Mouse (Mus musculus) gastrocnemius, postnatal 25 days (tissue): ENCODE measurements around the gene Gngt2. TPM values are rescaled to one million over a fixed set of nuclear protein-coding genes. Genes with fewer than 3 reads are reported as not detected.

Source experiments
- DNase-seq: peaks from one replicate; pipeline ENCODE4 v3.0.0; 2022
- long read RNA-seq, 2 experiments: library from polyadenylated mRNA; stranded (forward); transcript quantifications; one replicate each; pipeline ENCODE4 v2.0.0; 2021
- total RNA-seq, 2 experiments: library from RNA; stranded (reverse); gene quantifications; 1 replicate in 1 of 2; 2 replicates in 1 of 2; pipeline ENCODE4 v1.2.3; 2021

The Gngt2 gene
- total RNA-seq, result 1 to 10 TPM; 5.2 to 6.1 TPM
- long read RNA-seq, experiment 1, transcript Gngt2-202 (4 exons, 573 nt), result major isoform, 5 of 13 reads
- long read RNA-seq, experiment 1, partial matches to known transcripts, result 2 of 13 reads
- long read RNA-seq, experiment 1, other reads (novel, unspliced or antisense), result 3 of 13 reads
- long read RNA-seq, experiment 2, partial matches to known transcripts, result 0 of 1 reads
- long read RNA-seq, experiment 2, other reads (novel, unspliced or antisense), result 1 of 1 reads

DNA sequence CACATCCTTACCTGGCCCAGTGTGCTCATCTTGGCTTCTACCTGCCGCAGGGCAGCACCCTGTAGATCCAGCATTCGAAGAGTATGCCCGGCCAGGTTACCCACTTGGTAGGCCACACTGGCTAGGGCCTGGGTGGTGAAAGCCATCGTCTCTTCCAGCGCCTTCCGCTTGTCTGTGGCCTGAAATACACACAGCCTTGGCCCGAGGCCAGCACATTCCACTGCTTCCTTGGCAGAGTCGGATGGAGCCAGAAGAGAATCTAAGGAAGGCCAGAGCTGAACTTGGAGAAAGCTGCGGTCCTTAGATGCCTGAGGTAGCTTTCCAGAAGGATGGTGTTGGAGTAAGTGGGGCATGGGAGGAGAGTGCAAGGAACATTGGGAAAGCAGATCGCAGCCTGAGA lies at the start of gene Gngt2:
Gene Gngt2 (plus strand): TSS at position 158 of the 400 bp plus-strand sequence.
- DNase-seq, result peak; percentile 73

DNA sequence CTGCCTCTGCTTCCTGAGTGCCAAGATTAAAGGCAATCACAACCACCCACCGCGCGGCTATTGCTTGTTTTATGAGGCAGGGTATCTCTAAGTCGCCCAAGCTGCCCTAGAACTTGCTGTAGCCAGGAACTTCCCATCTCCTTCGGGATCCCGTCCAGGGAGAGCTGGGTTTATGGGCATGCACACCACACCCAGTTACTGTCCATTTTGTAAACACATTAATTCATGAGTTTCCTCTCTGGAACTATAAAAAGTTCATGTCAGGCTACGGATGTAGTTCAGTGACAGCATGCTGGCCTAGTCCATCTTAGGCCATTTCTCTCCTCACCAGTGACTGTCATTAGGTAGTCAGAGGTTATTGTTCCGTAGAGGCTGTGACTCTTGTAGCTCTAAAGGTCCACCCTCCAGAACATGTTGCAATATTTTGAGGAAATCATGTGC lies 47.5 kb upstream of the Gngt2 start:
- no peak for DNase-seq

DNA sequence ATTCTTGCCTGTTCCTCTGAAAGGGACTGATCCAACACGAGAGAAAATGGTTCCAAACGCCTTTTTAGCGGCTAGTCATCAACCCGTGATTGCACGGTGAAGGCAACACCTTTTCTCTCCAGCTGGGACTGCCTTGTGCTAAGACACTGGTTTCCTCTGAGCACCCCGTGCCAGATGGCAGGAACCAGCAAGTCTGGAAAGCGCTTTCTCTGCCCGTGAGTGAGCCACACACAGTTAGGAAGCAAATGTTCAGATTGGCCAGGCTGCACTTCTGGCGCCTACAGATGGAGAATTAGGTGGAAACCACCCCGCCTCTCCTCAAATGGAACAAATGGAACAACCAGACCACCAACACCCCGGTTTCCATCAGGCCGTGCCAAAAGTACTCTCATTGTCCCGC lies 45.2 kb upstream of the Gngt2 start:
- DNase-seq, result peak; percentile 59

DNA sequence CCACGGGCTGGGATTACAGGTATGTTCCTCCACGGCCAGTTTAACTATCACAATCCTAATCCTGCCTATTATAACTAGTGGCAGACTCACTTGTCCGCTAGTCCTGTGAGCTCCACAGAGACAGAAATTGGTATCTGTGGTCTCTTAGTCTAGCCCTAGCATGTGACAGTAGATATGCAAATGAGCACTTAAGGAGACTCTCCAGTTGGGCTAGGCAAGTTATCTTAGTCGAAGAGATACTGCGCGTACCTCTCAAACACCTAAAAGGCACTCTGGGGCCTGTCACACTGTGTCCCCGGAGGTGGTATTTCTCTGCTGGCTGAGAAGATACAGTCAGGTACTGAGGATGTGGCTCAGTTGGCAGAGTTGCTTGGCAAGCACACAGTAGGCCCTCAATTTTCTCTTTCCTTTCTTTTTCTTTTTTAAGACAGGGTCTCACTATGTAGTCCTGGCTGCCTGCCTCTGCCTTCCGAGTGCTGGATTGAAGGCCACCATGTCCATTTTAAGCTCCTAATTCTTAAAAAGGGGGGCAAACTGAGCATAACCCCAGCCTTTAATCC lies 44.0 kb upstream of the Gngt2 start:
- DNase-seq, result no peak

DNA sequence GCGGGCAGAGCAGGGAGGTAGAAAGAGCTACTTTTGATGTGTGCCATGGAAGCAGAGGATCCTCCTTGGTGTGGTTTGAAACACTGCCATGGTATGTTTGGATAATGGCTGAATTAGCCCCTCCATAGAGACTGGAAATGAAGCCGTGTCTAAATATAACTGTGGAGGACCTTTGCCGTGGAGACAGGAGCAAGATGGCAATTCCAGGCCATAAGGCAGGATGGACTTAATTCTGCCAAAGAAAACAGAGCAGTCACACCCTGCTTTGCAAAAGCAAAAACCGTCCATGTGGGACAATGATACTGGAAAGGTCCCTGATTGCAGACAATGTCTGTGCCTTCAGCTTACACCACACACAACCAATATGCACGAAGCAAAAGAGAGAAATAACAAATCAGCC lies 42.8 kb upstream of the Gngt2 start:
- no peak for DNase-seq

DNA sequence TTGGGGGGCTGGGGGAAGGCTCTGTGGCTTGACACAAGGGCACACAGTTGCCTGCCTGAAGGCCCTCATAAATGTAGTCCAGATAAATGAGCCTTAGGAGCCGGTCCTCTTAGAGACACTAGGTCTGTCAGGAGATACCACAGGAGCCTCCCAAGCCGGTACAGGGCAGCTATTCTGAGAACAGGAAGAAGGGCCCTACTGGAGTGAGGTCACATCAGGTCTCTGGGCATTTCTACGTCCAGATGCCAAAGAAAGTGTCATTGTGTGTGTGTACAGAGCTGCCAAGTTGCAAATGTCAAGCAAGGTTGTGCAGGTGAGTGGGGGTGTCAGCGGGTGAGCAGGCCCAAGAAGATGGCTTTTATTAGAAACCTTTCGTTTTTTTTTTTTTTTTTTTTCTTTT lies 41.4 kb upstream of the Gngt2 start:
- peak; percentile 46 for DNase-seq

DNA sequence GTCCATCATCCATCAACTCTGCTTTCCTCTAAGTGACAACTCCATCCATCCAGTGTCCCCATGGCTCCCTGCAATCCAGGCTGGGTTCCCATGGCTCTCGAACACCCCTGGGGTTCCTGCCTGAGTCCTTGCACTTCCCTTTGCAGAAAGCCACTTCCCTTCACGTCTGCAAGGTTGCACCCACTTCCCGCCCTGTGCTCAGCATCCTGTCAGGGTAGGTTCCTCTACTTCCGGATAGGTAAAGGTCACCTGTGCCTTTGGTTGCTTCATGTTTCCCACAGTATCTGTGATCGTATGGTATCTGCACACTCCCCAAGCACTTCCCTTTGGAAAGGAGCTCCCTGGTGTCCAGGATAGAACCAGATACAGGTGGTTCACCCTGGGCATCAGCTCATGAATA lies 32.0 kb upstream of the Gngt2 start:
- no peak for DNase-seq

DNA sequence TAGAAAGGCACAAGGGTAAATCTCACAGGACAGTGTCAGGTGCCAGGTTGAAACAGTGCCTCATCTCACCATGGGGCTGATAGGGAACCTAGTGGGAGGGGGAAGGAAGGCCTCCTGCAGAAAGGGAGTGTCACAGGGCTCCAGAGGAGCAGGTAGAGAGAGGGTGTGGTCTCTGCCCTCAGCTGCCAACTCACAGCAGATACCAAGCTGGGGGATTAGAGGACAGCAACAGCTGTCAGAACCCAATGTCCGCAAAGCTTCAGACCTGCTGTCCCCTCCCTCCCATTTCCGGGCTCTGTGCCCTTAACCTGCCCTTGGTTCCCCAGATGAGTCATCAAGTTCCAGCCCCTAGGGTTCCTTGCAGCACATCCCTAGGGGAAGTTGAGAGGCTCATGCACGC lies 31.5 kb upstream of the Gngt2 start:
- no peak for DNase-seq

DNA sequence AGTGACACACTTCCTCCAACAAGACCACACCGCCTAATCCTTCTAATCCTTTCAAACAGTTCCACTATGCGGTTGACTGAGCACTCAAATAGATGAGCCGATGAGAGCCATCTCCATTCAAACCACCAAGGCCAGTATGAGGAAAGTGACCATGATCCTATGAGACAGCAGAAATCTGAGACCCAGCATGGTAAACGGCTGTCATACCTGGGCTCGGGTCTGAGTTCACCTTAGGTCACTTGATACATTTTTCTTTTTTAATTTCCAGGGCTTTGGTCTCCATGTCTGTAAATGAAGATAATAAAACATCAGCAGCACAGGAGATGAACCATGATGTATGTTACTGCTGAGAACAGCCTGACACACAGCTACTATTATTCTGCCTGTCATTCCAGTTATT lies 29.1 kb upstream of the Gngt2 start:
- DNase-seq, result no peak

DNA sequence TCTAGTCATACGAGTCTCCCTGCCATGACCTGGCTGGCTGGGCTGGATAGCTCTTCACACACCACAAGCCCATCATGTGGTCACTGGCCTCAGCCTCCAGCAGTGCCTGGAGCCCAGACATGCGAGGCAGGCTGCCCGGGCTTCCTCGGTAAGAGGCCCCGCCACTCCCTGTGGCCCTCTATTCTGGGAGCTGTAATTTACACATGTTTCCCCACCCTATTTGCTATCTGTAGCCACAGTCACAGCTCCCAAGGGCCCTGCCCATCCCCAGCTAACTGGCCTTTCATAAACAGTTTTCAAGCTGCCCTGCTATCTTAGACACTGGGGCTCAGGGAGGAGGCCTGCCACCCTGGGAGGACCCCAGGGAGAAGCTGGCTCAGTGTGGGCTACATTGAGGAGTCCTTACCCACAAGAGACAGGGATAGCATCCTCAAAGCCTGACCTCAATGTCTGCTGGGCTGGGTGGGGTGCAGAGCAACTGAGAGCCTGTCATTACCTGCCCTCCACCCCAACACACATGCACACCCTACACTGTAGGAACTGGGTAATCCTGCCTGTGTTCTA lies 28.5 kb upstream of the Gngt2 start:
- DNase-seq, result peak; percentile 75

DNA sequence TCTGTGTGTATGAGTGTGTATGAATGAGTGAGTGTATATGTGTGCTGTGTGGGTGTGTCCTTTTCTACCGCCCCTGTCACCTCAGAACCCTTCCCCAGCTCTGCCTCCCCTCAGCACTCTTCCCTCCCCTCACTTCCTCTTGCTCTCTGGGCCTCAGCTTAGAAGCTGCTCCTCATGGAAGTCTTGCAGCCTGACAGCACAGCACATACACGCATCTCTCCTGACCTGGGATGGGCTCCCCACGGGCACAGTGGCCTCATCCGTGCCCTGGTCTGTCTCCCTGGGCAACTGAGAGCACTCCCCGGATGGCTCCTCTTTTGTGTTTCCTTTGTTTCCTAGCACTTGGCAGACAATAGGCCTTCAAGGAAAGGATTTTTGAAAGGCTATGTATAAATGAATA lies 27.4 kb upstream of the Gngt2 start:
- DNase-seq, result no peak

DNA sequence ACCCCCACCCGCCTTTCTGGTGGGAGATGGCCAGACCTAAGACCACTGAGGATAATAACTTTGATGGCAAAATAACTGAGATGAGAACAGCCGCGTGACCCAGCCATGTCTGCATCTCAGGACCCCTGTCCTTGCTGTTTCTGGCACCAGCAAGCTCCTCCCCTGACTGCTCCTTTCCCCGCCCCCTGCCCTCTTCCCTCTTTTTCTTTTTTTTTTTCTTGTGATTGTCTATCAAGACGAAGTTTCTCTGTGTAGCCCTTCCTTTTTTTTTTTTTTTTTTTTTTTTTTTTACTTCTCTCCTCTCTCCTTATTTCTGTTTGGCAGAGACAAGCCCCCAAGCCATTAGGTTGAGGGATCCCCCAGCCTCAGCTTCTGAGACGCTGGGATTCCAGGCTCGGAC lies 26.2 kb upstream of the Gngt2 start:
- DNase-seq, result no peak

DNA sequence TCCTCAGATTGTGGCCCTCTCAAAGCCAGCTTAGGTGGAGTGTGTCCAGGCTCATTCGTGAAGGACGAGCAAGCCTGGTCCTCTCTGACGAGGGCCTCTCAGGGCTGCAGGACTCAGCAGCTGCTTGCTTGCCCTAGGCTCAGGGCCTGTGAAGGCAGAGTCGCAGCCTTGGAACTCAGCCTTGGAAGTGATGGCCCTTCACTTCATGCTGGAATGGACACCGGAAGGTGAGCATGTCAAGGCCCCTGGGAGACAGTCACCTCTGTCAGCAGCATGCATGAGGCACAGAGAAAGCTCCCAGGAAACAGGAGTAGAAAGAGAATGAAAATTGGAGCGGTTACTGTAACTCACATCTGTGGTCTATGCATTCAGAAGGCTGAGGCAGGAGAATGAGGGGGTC lies 25.3 kb upstream of the Gngt2 start:
- DNase-seq, result no peak

DNA sequence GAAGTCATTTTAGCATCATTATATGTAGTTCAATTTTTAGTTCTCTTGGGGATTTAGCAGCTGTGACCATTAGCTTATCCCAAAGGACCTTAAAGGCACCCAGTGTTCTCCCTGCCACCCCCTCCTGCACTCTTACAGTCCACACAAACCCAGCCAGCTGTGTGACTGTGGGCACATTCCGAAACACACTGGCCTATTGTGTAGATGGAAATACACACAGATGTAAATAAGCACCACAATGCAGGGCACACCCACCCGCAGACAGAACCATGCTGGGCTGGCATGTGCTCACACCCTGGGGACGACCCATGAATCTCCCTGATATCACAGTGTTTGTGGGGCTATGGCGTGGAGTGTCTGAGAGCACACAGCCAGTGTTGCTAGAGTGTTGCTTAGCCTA lies 24.8 kb upstream of the Gngt2 start:
- no peak for DNase-seq

DNA sequence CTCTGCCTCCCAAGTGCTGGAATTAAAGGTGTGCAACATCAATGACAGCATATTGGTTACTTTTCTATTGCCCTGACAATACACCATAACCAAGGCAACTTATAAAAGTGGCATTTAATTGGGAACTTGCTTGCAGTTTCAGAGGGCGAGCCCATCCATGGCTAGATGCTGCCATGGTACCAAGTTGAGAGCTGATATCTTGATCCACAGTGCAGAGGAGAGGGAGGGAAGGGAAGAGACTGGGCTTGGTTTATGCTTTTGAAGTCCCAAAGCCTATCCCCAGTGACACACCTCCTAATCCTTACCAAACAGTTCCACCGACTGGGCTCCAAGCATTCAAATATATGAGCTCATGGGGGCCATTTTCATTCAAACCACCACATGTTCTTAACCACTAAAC lies 22.9 kb upstream of the Gngt2 start:
- DNase-seq, result no peak

DNA sequence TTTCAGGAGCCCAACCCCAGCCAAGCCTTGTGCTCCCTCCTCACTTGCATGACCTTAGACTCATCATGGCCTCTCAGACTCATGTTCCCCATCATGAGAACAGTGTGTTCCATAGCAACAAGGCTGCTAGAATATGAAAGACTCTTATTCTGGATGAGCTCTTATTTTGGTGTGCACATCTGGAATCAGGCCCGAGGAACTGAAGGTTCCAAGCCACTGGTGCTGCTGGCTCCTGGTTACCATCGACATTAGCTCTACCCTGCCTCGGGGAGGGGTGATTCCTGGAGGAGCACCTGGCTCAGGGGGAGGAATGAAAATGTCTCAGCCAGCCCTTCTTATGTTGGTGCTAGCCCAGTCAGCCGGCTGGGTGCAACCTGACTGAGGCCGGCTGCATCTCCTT lies 22.2 kb upstream of the Gngt2 start:
- no peak for DNase-seq

DNA sequence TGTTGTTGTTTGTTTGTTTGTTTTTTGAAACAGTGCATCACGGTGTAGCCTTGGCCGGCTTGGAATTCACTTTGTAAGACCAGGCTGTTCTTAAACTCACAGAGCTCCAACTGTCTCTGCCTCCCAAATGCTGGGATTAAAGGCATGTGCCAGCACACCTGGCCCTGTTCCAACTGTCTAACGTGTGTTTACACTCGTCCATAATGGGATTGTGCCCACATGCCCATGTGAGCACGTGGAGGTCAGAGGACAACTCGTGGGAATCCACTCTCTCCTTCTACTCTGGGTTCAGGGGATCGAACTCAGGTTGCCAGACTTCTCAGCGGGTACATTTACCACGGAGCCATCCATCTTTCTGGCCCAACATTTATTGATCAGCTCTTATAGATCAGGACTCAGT lies 21.6 kb upstream of the Gngt2 start:
- DNase-seq, result no peak

DNA sequence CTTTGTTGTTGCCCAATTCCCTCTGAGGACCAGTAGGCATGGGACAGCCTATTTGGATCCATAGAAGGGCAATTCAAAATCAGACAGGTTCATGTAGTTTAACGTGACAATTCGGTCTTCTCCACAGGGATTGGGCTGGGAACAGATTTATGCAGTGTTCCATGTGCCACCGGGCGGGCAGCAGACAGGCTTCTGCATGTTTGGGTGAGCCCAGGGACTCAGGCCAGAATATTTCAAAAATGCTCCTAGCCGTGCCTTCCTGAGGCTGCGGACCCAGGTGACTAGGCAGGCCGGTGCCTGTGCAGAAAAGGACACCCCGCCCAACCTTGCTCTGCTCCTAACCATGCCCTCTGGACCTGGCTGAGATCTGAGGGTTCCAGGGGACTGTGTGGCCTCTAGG lies 17.9 kb upstream of the Gngt2 start:
- no peak for DNase-seq

DNA sequence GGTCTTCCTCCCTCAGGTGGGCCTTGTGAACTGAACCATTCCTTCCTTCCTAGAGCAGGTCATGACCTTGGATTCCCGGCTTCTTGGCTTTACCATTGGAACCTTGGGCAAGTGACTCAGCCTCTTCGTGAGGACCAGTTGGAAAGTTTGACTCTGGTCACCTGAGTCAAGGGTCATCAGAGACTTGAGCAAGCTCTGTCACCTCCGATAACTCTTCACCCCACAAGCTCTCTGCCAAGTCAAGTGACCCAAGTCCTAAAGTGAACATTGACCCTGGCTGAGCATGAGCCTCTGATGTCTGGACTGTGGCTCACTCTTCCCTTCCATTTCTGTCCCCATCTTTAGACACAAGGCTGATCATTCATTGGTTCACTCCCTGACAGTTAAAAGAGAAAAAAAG lies 15.5 kb upstream of the Gngt2 start:
- no peak for DNase-seq

DNA sequence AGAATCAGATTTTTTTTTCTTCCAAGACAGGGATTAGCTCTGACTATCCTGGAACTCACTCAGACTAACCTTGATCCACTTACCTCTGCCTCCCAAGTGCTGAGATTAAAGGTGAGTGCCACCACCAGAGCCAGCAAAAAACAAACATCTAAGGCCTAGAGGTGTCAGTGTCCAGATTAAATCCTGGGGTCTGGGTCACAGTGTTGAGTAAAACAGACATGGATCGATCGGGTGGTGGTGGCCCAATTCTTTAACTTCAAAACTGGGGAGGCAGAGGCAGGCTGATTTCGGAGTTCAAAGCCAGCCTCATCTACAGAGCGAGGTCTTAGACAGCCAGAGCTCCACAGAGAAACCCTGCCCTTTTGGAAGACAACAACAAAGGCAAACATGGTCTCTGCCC lies 14.6 kb upstream of the Gngt2 start:
- DNase-seq, result no peak

DNA sequence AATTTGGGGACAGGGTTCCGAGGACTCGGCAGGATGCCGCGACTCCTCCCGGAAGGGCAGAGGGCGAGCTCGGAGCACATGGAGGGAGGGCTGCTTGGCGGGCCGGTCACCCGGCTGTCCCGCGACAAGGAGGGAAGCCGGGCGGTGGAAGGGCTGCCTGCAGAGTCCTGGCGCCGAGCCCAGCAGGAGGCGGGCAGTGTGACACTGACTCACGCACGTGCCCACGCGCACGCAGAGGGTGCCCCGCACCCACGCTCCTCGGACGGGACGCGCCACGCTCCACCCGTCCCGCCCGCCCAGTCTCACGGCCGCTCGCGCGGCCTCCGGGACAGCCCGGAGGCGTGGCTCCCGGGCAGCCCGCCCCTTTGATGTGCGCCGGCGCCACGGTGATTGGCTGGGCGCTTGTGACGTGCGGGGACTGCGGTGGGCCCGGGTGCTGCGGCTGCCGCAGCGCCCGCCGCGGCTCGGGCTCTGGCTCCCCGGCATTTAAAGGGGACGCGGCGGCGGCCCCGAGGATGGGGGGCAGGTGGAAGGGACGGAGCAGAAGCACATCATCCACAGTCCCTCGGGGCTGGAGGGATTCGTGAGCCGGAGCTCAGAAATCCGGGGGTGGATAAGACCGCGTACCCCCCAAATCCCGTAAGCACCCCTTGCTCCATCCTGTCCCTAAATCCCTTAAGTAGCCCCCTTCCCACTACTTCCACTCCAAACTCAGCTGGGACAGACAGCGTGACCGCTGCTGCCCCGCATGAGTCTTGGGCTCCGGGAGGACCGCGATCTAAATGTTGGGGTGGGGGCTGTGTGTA lies 12.7 kb upstream of the Gngt2 start, which contains the start of gene Phospho1:
Gene Phospho1 (plus strand): TSS at position 429 of the 806 bp plus-strand sequence.
- peak; percentile 95 for DNase-seq

DNA sequence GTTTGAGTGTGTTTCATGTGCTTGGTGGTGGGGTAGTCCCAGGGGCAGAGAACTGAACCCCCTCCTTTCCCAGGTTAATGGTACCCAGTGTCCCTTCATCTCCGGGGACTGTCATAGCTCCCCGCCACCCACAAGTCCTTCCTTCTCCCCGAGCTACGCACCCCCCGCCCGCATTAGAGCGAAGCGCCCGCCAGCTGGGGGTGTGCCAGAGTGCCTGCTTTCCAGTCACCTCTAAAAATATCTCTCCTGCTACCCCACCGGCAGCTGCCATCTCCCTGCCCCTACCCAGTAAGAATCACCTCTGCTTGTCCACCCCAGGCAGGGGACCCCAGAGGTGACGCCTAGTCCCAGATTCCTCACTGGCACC lies 12.2 kb upstream of the Gngt2 start:
- DNase-seq, result peak; percentile 87

DNA sequence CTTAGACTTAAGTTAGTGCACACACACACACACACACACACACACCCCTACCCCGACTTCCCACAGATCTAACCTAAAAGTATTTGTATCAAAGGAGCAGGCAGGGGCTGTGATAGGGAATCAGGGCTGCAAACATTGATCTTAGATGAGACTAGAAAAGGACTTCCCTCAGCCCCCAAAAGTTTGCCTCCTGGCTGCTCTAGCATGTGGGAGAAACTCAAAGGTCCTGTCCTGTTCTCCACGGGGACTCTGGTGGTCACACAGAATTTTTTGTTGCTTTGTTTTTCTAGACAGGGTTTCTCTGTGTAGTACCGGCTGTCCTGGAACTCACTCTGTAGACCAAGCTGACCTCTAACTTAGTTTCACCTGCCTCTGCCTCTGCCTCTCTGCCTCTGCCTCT lies 11.4 kb upstream of the Gngt2 start:
- DNase-seq, result no peak
